Mouse (Mus musculus): ENCODE results near the gene Tgfb1i1.

The Tgfb1i1 gene

GRCm38 (mm10) chr7:128245547-128245946 is 1.1 kb upstream of the Tgfb1i1 start:
- DNase-seq: no peak

- DNase-seq: peak; percentile 69 to 73
Observed at GRCm38 (mm10) chr7:128247443-128247842, 831 bp downstream of the Tgfb1i1 start.

- DNase-seq: no peak
Observed at GRCm38 (mm10) chr7:128248081-128249042, 1.8 kb downstream of the Tgfb1i1 start.

GRCm38 (mm10) chr7:128249998-128250397 is 3.4 kb downstream of the Tgfb1i1 start:
- DNase-seq: no peak

GRCm38 (mm10) chr7:128251946-128252345 is 5.3 kb downstream of the Tgfb1i1 start:
- DNase-seq: peak; percentile 35 to 46

- DNase-seq: peak; percentile 93
Observed at GRCm38 (mm10) chr7:128252609-128253008, 6.0 kb downstream of the Tgfb1i1 start.

- no peak for DNase-seq
Observed at GRCm38 (mm10) chr7:128254978-128255377, 8.4 kb downstream of the Tgfb1i1 start.

GRCm38 (mm10) chr7:128255757-128256156 is 9.1 kb downstream of the Tgfb1i1 start:
- no peak for DNase-seq

- no peak for DNase-seq
Observed at GRCm38 (mm10) chr7:128256783-128257334, 10.2 kb downstream of the Tgfb1i1 start.

GRCm38 (mm10) chr7:128265411-128265810 is 18.8 kb downstream of the Tgfb1i1 start, which contains the start of gene Slc5a2:
TSS of gene Slc5a2 (plus strand) at chr7:128265657.
- no peak for DNase-seq

GRCm38 (mm10) chr7:128266056-128266455 is 19.4 kb downstream of the Tgfb1i1 start:
- DNase-seq: no peak

GRCm38 (mm10) chr7:128267391-128267790 is 20.8 kb downstream of the Tgfb1i1 start:
- DNase-seq: no peak

- no peak for DNase-seq
Observed at GRCm38 (mm10) chr7:128267813-128268212, 21.2 kb downstream of the Tgfb1i1 start.

GRCm38 (mm10) chr7:128270431-128270850 is 23.8 kb downstream of the Tgfb1i1 start:
- no peak for DNase-seq

GRCm38 (mm10) chr7:128271496-128271895 is 24.9 kb downstream of the Tgfb1i1 start:
- no peak for DNase-seq

- DNase-seq: no peak
Observed at GRCm38 (mm10) chr7:128276051-128276450, 29.4 kb downstream of the Tgfb1i1 start.

- no peak for DNase-seq
Observed at GRCm38 (mm10) chr7:128279750-128280149, 33.1 kb downstream of the Tgfb1i1 start.

GRCm38 (mm10) chr7:128281765-128282164 is 35.2 kb downstream of the Tgfb1i1 start:
- no peak for DNase-seq

GRCm38 (mm10) chr7:128282532-128283244 is 36.1 kb downstream of the Tgfb1i1 start:
- DNase-seq: no peak

- no peak for DNase-seq
Observed at GRCm38 (mm10) chr7:128284047-128284446, 37.4 kb downstream of the Tgfb1i1 start.

- no peak for DNase-seq
Observed at GRCm38 (mm10) chr7:128285060-128285459, 38.4 kb downstream of the Tgfb1i1 start.

- no peak for DNase-seq
Observed at GRCm38 (mm10) chr7:128288923-128289544, 42.4 kb downstream of the Tgfb1i1 start.

- no peak for DNase-seq
Observed at GRCm38 (mm10) chr7:128294785-128295184, 48.2 kb downstream of the Tgfb1i1 start.
